Mouse (Mus musculus) kidney, embryonic 15.5 days (tissue): ENCODE results near the gene Fermt3. TPM values are rescaled to one million over a fixed set of nuclear protein-coding genes. Genes with fewer than 3 reads are reported as not detected.

Experiments used
- ATAC-seq: fragments of 200-750 bp; cut with Nextera tagmentation; replicated peaks from 2 replicates; pipeline ENCODE4 v1.8.0; 2017; ENCODE audit warnings: moderate TSS enrichment; ENCODE audit not compliant: low FRiP score
- H3K27ac ChIP-seq: fragments of 300-500 bp; sonication (generic); 2 replicates; pipeline ENCODE4 v1.5.1; 2015; ENCODE audit warnings: mild to moderate bottlenecking, inconsistent platforms
- H3K27me3 ChIP-seq: fragments of 300-500 bp; sonication (generic); 2 replicates; pipeline ENCODE4 v1.6.1; 2015; ENCODE audit warnings: inconsistent platforms
- H3K36me3 ChIP-seq: fragments of 300-500 bp; sonication (generic); 2 replicates; pipeline ENCODE4 v1.6.1; 2015; ENCODE audit warnings: inconsistent platforms
- H3K4me1 ChIP-seq: fragments of 300-500 bp; sonication (generic); 2 replicates; pipeline ENCODE4 v1.6.1; 2015; ENCODE audit warnings: inconsistent platforms
- H3K4me2 ChIP-seq: fragments of 300-500 bp; sonication (generic); 2 replicates; pipeline ENCODE4 v1.6.1; 2015; ENCODE audit warnings: moderate library complexity, mild to moderate bottlenecking, inconsistent platforms
- H3K4me3 ChIP-seq: fragments of 300-500 bp; sonication (generic); replicated peaks from 2 replicates; pipeline ENCODE4 v1.5.1; 2015; ENCODE audit warnings: mild to moderate bottlenecking, inconsistent platforms
- H3K9ac ChIP-seq: fragments of 300-500 bp; sonication (generic); 2 replicates; pipeline ENCODE4 v1.6.1; 2015; ENCODE audit warnings: mild to moderate bottlenecking, inconsistent platforms
- H3K9me3 ChIP-seq: fragments of 300-500 bp; sonication (generic); replicated peaks from 2 replicates; pipeline ENCODE4 v1.6.1; 2016; ENCODE audit warnings: inconsistent platforms
- WGBS: fragments of 180-500 bp; shearing (Covaris S2); methylation state at CpG from one replicate; pipeline ENCODE4 v1.1.7; 2015; ENCODE audit warnings: mixed read lengths; 5-methylcytosine and 5-hydroxymethylcytosine counted together
- polyA plus RNA-seq: library from polyadenylated mRNA; unstranded; fragments of >200 nt; fragmentation: Nextera tagmentation; extraction: Ambion mirVana; gene quantifications from 2 replicates; pipeline ENCODE4 v1.2.1, GENCODE M21; 2015

The Fermt3 gene
- polyA plus RNA-seq, 1 experiment from 2014 or later: 8.3 TPM

DNA sequence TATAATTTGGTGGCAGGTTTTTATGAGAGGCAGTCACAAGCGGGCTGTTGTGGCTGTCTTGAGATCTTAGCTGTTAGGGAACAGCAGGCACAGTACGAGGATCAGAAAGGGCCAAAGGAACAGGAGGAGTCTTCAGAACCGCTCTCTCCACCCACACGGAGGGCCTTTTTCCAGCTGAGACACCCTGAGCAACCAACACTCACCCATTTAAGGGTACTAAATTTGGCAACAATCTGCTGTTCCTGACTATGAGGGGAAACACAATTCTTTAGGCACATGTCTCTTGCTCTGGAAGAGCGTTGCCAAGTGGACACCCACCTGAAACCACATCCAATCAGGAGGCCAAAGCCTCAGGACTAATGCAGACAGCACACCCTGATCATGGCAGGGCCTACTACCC lies 10.3 kb upstream of the Fermt3 start:
- Histone ChIP-seq H3K36me3 (peaks cover 99% of the 10 kb centered on the region), H3K4me3 (no peak overlapping the region), H3K9ac (no peak overlapping the region), H3K9me3 (no peaks in the 10 kb centered on the region), H3K4me1 (no peaks in the 10 kb centered on the region), H3K4me2 (no peak overlapping the region), H3K27ac (no peak overlapping the region), H3K27me3 (no peaks in the 10 kb centered on the region)
- ATAC-seq: no peak
- WGBS: 94% methylated on average over 5 of the region's 5 CpGs

DNA sequence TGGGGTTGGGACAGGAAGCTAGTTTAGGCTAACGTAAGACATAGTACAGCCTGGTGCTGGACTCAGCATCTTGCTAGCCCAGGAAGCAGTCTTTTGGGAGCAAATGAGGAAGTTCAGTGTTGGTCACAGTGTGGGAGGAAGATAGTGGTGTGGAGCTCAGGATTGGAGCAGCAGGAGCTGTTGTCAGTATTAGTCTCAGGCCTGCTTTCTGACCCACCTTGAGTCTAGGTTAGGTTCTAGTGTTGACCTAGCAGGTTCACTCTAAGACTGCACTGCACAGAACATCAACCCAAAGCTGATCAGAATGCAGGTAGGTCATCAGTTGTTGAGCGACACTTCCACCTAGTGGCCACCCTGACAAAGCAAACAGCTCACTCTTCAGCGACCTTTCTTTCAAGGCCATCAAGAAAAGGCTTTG lies 964 bp upstream of the Fermt3 start:
- Histone ChIP-seq H3K36me3 (peaks cover 79% of the 10 kb centered on the region), H3K9me3 (no peaks in the 10 kb centered on the region), H3K27me3 (no peaks in the 10 kb centered on the region), H3K4me3 (no peak overlapping the region), H3K9ac (no peak overlapping the region), H3K27ac (no peak overlapping the region), H3K4me2 (no peak overlapping the region), H3K4me1 (no peaks in the 10 kb centered on the region)
- 49% methylated on average over 3 of the region's 3 CpGs for WGBS
- ATAC-seq: peak; percentile 60; the same call in 1 of the 2 replicates

DNA sequence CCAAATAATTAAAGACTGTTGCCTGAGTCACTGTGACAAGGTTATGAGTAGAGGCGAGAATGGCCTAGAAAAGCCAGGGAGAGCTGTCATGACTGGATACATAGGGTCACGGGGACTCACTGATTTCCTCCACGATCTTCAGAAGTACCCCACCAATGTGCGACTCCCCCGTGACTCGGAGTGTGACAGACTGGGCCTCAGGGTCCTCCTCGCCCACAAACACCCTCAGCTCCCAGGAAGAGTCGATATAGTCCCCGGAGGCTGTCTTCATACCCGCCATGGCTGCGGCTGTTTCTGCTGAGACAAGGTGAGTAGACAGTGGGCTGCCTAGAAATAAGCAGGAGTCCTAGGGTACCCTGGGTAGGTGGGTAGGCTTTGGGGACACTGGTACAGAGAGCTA lies 723 bp downstream of the Fermt3 start:
- Histone ChIP-seq H3K27me3 (no peaks in the 10 kb centered on the region), H3K27ac (peak overlapping the region; percentile 1; the same call in 1 of the 2 replicates), H3K36me3 (peaks cover 62% of the 10 kb centered on the region), H3K4me3 (no peak overlapping the region), H3K4me1 (no peaks in the 10 kb centered on the region), H3K9ac (no peak overlapping the region), H3K9me3 (no peaks in the 10 kb centered on the region), H3K4me2 (no peak overlapping the region)
- no peak for ATAC-seq
- 80% methylated on average over 11 of the region's 11 CpGs for WGBS

DNA sequence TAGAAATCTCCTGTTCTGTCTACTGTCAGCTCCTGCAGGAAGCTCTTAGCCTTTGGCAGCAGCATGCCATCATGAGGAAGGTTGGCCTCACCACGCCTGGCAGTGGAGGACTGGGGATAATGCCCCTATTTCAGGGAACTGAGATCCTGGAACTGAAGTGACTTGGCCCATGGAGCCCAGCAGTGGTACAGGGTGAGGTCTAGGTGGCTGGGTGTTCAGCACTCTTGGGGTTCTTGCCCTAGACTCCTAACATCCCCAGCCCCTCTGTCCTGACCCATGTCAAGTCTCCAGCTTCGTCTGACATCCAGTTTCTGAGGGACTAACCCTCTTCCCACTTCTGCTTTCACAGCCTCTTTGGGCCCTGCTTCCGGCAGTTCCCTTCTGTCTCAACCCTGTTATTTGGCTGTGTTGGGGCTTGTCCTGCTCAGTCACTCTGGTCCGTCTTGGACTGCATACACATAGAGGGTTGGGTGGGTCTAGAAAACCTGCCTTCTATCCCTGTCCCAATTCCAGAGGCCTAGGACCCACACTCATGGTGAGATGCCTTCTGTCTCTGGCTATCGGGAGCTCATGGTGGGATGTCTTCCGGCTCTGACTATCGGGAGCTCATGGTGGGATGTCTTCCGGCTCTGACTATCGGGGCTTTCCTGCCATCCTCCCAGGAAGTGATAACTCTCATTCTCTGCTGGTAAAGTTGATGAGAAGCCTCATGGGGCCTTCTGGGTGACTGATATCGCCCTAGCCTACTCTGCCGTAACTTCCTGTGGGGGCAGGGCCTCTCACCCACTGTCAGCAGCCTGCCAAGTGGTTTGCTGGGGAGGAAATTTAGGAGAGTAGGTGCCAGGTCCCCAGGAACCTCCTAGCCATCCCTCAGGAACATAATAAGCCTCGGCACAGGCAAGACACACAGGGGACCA lies 1.5 kb downstream of the Fermt3 start:
- no peaks in the 10 kb centered on the region for H3K4me1 ChIP-seq
- peak overlapping the region; percentile 1; the same call in 1 of the 2 replicates for H3K27ac ChIP-seq
- ATAC-seq: 0 out of 2 replicates have a peak, but pooled peaks have one; percentile 31
- no peaks in the 10 kb centered on the region for H3K27me3 ChIP-seq
- no peak overlapping the region for H3K4me3 ChIP-seq
- H3K9me3 ChIP-seq: no peaks in the 10 kb centered on the region
- 70% methylated on average over 12 of the region's 12 CpGs for WGBS
- H3K4me2 ChIP-seq: no peak overlapping the region
- no peak overlapping the region for H3K9ac ChIP-seq
- peaks cover 54% of the 10 kb centered on the region for H3K36me3 ChIP-seq

DNA sequence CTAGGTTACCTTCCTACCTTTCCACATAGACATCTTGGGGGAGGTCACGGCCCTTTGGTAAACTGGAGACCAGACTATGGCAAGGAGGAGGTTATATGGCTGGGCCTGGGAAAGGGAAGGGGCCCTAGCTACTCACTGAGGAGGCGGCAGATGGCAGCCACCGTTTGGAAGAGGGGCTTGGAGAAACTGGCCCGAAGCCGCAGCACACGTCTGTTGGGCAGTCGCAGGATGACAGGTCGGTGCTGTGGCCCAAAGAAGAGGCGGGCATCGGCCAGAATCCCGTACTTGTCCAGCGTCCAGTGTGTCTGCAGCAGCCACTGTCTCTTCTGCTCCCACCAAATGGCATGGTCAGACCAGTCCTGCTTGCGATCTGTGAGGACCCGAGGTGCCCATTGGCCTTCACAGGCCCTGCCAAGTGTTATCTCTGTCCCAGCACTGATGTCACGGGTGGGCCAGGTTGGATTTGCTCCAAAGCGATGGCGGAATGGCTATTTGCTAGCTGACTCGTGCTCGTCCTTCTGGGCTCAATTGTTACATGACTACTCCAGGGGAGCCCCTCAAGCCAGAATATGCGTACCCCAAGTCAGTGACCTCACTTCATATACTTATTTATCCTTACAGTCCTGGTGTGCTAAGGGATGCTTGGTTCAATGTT lies 4.7 kb downstream of the Fermt3 start:
- no peaks in the 10 kb centered on the region for H3K27me3 ChIP-seq
- no peak for ATAC-seq
- no peak overlapping the region for H3K27ac ChIP-seq
- no peak overlapping the region for H3K9ac ChIP-seq
- 91% methylated on average over 20 of the region's 20 CpGs for WGBS
- no peaks in the 10 kb centered on the region for H3K9me3 ChIP-seq
- H3K4me1 ChIP-seq: no peaks in the 10 kb centered on the region
- peaks cover 22% of the 10 kb centered on the region for H3K36me3 ChIP-seq
- H3K4me3 ChIP-seq: no peak overlapping the region
- no peak overlapping the region for H3K4me2 ChIP-seq

DNA sequence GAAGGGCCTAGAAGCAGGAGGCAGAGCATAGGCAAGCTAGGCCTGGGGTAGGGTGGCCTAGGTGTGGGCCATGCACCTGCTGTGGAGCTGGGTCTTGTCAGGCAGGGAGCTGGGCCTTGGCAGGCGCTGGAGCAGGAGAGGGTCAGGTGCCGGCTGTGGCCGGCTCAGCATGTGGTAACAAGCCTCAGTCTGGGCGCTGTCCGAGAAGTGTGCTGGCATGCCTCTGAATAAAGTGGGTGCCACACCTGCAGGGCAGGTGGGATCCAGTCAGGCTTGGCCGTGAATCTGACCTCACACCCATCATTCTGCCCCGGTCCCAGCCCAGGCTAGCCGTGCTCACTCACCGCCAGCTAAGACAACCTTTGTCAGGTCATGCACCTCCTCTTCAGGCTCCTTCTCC lies 5.3 kb downstream of the Fermt3 start:
- H3K9ac ChIP-seq: no peak overlapping the region
- peaks cover 16% of the 10 kb centered on the region for H3K36me3 ChIP-seq
- no peaks in the 10 kb centered on the region for H3K27me3 ChIP-seq
- H3K27ac ChIP-seq: no peak overlapping the region
- no peak overlapping the region for H3K4me2 ChIP-seq
- ATAC-seq: no peak
- H3K4me1 ChIP-seq: no peaks in the 10 kb centered on the region
- no peaks in the 10 kb centered on the region for H3K9me3 ChIP-seq
- 87% methylated on average over 9 of the region's 9 CpGs for WGBS
- no peak overlapping the region for H3K4me3 ChIP-seq

DNA sequence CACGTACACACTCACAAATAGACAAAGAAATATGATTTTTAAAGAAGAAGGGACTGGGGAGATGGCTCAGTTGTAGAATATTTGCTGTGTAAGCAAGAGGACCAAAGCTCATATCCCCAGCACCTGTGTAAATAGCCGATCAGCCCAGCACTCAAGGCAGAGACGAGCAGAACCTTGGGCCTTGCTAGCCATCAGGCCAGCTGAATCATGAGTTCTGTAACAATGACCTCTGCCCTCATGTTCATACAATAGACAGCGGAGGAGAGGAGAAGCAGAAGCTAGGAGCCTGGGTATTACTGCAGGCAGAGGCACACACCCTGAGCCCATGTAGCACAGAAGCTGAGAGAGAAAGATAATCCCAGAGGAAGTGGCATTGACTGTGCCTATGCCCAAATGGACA lies 6.8 kb downstream of the Fermt3 start:
- Histone ChIP-seq H3K27ac (no peak overlapping the region), H3K36me3 (peaks cover 3% of the 10 kb centered on the region; the same call in 1 of the 2 replicates), H3K27me3 (no peaks in the 10 kb centered on the region), H3K4me3 (no peak overlapping the region), H3K4me2 (no peak overlapping the region), H3K9ac (no peak overlapping the region), H3K9me3 (no peaks in the 10 kb centered on the region), H3K4me1 (no peaks in the 10 kb centered on the region)
- 72% methylated on average over 4 of the region's 4 CpGs for WGBS
- ATAC-seq: no peak

DNA sequence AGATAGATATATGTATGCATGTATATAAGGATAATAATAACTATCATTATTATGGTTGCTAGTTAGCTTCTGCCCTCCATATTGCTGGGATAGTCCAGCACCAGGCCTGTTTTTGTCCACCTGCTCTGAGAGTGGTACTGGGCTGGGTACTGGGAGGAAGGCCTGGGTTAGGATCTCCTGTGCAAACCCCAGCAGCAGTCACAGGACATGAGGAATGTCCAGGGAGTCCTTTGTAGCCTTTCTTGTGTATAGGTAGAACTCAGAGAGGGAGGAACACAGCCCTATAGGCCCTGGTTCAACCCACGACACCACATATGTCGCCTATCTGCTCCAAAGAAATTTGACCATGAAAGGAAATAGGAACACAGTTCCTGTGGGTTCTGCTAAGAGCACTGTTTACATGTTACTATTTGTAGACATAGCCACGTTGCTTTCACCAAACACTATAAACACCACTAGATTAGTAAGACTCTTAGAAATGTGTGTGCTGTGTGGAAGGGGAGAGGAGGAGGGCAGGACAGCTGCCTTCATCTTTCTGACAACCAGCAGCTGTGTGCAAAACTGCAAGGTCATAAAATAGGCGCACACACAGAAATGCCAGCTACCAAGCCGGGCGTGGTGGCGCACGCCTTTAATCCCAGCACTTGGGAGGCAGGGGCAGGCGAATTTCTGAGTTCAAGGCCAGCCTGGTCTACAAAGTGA lies 12.2 kb downstream of the Fermt3 start:
- Histone ChIP-seq H3K9ac (no peak overlapping the region), H3K27ac (no peak overlapping the region), H3K4me1 (no peaks in the 10 kb centered on the region), H3K9me3 (no peaks in the 10 kb centered on the region), H3K27me3 (no peaks in the 10 kb centered on the region), H3K4me2 (no peak overlapping the region), H3K36me3 (no peaks in the 10 kb centered on the region), H3K4me3 (no peak overlapping the region)
- WGBS: 78% methylated on average over 9 of the region's 9 CpGs
- no peak for ATAC-seq

DNA sequence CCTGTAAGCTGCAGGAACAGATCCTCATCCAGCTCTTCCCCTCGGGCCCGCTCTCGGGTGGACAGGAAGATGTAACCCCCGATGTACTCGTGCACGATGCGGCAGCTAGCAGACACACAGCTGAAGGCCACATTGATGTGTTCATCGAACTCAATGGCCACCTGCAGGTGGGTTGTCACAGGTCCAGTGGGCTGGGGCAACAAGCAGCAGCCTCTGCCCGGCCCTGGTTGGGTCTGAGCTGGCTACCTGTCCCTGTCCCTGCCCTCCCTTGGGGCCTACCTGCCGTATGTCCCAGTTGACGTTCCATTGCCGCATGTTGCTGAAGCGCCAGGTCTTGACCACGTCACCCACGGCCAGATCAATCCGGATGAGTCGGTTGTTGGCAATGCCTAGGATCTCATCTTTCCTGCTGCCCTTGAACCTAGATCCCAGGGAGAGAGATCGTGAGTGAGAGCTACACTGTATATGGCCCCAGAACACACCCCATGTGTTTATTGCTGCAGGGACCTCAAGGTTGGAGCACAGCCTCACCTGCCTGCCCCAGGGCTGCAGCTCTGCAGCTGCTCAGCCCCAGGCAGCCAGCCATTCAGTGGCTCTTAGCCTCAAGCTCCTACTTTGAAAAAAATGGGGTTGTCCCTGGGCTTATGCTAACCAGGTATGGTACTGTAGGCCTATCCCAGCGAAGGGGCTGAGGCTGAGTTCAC lies 19.8 kb downstream of the Fermt3 start:
- no peaks in the 10 kb centered on the region for H3K27me3 ChIP-seq
- H3K9ac ChIP-seq: no peak overlapping the region
- H3K9me3 ChIP-seq: no peaks in the 10 kb centered on the region
- H3K4me2 ChIP-seq: no peak overlapping the region
- no peak overlapping the region for H3K4me3 ChIP-seq
- peaks cover 30% of the 10 kb centered on the region for H3K4me1 ChIP-seq
- ATAC-seq: no peak
- 95% methylated on average over 19 of the region's 19 CpGs for WGBS
- no peak overlapping the region for H3K27ac ChIP-seq
- peaks cover 24% of the 10 kb centered on the region for H3K36me3 ChIP-seq

DNA sequence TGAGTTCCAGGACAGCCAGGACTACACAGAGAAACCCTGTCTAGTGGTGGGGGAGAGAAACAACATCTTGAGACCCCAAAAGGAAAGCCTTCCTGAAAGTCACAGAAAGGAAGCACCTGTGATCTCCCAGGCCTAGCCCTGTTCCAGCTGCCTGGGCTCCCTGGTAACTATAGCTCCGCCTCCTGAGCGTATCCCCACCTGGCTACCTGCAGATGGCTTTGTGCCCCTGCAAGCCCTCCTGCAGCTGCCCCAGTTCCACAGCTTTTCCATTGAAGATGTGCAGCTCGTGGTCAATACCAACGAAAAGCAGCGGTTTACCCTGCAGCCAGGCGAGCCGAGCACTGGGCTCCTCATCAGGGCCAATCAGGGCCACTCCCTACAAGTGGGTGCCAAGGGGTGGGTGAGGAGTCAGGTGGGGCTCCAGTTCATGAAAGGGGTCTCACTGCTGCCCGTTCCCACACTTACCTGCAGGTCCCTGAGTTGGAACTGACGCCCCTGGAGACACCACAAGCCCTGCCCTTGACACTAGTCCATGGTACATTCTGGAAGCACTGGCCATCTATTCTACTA lies 21.5 kb downstream of the Fermt3 start:
- Histone ChIP-seq H3K9ac (no peak overlapping the region), H3K9me3 (no peaks in the 10 kb centered on the region), H3K4me3 (no peak overlapping the region), H3K4me2 (no peak overlapping the region), H3K36me3 (peaks cover 24% of the 10 kb centered on the region), H3K27me3 (no peaks in the 10 kb centered on the region), H3K4me1 (peaks cover 44% of the 10 kb centered on the region), H3K27ac (no peak overlapping the region)
- WGBS: 89% methylated on average over 9 of the region's 9 CpGs
- no peak for ATAC-seq

DNA sequence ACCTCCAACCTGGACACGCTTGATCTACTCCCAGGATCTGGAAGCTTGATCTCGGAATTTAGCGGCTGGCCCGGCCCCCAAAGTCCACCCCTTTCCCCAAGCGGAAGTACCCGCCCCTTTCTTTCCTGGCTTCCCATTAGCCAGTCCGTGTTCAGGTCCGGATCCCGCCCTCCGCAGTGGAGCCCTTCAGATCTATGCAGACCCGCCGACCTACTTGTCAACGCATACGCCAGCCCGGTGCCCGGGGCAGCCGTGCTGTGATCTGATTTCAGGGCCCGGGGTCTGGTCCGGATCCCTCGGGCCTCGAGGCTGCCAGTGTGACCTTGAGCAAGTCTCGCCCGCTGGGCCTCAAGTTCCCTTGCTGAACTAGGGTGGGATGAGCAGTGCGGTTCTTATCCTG lies 23.3 kb downstream of the Fermt3 start, which contains the start of the genes Nudt22 and Trpt1:
Gene Nudt22 (minus strand): TSS at position 112 of the 400 bp plus-strand sequence.
Gene Trpt1 (plus strand): TSS at position 126 of the 400 bp plus-strand sequence.
- Histone ChIP-seq H3K4me3 (peak within 1 kb of the TSS; percentile 58), H3K4me1 (peaks cover 54% of the 10 kb centered on the region), H3K27ac (peak within 1 kb of the TSS; percentile 80), H3K36me3 (peaks cover 24% of the 10 kb centered on the region), H3K4me2 (peak within 1 kb of the TSS; percentile 82), H3K27me3 (no peaks in the 10 kb centered on the region), H3K9me3 (no peaks in the 10 kb centered on the region), H3K9ac (peak within 1 kb of the TSS; percentile 72)
- under 1% methylated on average over 24 of the region's 24 CpGs for WGBS
- peak; percentile 80 for ATAC-seq
